Mouse (Mus musculus) small intestine, adult 2 months (tissue): ENCODE measurements around the gene Clcn3.

Experiments used
- CTCF ChIP-seq: fragments of 200-500 bp; IDR thresholded peaks from 2 replicates; pipeline ENCODE4 v1.5.1; 2012; ENCODE audit warnings: low read depth, mild to moderate bottlenecking, control low read depth, inconsistent platforms, low read length, moderate library complexity, mixed read lengths; ENCODE audit not compliant: insufficient replicate concordance, insufficient read length; ENCODE audit errors: extremely low read depth
- POLR2A ChIP-seq: fragments of 200-500 bp; IDR thresholded peaks from 2 replicates; pipeline ENCODE4 v1.6.1; 2012; ENCODE audit warnings: low read depth, mild to moderate bottlenecking, control low read depth, inconsistent platforms, low read length, moderate library complexity

DNA sequence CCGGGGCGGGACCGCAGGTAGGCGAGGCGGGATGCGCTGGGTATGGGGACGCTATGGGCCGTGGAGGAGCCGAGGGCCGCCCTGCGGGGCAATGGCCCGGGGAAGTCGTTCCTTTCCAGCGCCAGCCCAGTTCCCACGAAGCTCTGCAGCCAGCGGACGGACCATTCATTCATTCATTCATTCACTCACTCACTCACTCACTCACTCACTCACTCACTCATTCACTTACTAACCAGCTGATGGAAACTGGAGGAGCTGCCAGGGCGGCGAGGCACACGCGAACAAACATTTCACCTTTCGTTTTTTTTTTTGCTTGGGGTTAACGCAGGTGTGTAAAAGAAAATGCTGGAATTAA is 92.6 kb downstream of the Clcn3 start:
- TF ChIP-seq CTCF (no peak), POLR2A (no peak)
